Mouse (Mus musculus) mesoderm, embryonic 11.5 days (tissue): ENCODE results near the gene Galnt10.

Source experiments
- DNase-seq: peaks from one replicate; pipeline ENCODE4 v3.0.0-alpha.2; 2012; ENCODE audit warnings: low read depth, low spot score

The Galnt10 gene

DNA sequence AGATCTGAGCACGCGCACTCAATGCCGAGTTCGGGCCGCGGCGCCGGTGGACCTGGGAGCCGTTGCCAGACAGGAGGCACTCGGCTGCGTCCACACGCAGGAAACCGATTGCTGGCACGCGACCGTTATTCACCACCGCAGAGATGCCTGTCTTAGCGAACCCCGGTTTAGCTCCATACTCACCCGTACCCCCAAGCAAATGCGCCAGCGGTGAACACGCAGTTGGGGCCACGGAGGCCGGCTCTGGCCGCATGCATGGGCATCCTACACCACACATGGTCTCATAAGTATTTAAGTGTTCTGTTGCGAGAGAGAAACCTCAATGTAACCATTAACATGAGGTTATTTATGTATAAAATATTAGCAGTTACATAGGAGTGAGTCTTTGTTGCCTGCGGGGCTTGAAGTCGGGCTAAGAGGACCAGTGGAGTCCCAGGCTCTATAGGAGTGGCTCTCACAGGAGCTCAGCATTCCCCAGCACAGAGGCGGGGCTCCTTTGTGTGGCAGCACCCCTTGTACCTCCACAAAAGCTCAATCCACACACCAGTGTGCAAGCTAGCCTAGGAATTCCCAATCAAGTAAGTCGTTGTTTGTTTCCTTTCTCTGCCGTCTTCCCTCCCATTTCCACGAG, 182.8 kb downstream of the Galnt10 start:
- DNase-seq: no peak

DNA sequence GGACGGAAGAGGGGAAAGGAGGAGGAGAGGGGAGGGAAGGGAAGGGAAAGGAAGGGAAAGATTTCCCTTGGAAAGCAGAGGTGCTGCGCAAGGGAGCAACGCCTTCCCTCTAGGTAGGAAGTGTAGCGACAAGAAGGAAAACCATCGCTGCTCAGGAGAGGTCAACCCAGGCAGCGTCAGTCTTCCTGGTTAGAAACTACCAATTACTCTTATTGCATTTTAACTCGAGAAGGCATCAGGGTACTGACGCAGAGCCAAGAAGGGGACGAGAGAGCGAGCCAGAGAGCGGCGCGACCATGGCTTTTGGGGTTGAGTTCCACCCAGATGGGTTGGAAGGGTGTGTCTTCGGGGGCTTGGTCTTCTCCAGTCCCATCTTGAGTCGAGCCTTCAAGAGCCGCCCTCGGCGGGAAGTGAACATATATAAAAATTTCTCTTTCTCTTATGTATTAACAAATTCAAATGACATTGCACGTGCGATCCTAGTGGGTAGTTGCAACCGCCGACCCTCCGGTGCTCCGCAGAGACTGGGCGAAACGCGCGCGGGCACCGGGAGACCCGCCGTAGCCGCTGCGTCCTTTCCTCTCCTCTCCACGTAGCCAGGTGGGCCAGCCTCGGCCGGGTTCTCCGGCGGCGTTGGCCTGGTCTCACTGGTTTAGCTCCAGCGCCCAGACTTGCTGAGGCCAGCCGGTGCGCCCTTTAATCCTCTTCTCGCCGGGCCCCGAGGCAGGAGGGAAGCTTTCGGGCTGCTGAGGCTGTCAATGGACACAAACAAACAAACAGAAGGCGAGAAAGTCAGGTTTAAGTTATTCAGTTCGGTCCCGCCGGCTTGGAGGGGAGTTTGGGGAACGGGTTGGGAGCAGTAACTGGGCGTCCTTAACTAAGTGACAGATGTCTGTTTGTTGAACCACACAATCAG, 184.0 kb downstream of the Galnt10 start:
- DNase-seq: no peak

DNA sequence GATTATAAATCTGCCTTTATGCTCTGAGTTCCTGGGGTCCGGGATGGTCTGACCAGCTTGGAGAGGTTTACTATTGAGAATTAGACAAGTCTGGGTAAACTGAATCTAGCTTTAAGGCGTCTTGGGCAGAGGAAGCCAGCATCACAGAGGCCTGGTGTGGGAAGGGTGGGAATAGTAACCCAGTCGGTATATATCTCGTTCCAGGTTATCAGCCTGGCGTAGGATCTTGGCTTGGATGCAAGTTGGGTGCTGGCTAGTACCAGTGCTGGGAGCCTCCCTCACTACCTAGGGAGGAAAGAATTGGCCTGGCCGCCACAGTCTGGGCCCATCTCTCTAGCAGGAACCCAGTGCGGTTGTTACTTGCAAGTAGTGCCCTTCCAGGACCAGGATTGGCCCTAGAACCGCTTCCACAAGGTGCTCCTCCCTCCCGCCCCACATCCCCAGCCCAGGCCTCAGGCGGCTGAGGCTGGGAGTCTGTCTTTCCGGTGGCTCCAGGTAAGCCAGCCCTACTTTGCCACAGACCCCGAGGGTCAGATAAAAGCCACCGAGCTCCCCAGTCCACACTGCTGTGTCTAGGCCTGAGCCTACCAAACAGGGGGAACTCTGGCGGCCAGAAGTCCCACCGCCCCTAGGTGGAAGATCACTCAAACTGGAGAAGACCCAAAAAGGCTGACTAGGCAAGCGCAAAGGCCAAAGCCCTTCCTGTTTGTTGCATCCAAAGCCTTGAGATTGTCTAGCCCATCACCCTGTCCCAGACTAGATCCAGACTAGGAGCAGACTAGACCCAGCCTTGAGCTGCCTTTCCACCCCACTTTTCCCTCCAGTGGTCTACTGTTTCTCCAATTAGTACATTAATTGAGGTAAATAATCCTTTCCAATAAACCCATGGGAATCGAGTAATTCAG, 184.9 kb downstream of the Galnt10 start:
- no peak for DNase-seq

DNA sequence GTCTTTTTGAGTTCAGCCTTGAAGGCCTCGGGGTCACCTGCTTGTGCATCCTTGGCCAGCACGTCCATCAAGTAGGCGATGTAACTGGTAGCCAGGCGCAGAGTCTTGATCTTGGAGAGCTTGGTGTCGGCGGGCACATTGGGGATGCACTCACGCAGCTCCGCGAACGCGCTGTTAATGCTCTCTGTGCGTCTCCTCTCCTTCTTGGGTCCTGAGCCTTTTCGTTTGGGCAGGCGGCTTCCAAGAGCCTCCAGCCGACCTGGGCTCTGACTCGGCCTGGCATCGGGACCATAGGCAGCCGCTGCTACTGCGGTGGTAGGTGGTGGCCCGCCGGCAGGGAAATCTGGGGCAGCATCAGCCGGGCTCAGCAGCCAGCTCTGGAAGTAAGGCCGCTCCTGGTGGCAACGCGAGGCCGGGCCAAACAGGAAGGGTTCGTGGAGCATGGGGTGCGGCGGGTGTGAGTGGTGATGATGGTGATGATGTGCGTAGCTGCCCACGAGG, 186.1 kb downstream of the Galnt10 start:
- no peak for DNase-seq

DNA sequence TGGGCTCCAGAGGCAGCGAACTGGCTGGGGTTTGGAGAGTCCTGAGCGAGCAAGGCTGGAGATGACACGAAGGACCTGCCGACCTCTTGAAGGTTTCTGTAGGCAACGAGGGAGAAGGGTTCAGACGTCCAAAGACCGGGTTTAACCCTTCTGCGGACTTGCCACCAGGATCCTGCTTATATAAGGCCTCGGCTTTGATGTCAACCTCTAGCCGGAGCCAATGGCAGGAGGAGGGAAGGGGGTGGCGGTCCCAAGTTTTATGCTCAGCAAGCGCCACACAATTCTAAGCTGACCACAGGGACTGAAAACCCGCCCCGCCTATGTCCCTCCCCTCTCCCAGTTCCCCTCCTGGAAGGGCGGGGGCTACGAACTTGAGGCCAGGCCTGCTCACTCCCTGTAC, 186.6 kb downstream of the Galnt10 start:
- DNase-seq: no peak

DNA sequence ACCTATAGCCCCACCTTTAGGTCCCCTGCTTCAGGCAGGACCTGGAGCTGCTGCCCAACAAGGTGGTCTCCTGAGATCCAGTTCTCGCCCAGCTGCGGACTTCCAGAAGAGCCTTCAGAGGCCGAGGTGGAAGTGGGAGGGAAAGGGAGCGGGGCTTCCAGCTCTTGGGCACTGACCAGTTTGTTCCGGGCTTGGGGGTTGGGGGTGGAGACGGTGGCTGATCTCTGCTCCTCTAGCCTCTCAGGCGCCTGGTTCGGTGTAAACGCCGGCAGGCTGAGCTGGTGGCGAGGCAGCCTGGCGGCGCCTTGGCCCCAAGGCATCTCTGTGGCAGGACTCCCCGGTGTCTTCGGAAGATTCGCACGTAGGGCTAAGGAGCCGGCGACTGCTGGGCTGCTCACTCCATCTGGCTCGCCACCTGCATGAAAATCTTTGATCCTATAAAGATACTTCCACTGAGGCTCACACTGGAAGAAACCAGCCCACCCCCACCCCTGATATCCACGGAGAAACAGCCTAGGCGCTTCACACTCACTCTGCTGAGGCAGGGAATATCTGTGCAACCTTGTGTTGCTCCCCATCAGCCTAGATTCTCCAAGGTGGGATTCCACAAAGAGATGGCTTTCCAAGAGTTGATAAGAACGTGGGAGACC, 187.4 kb downstream of the Galnt10 start, which contains the start of gene Hand1:
Gene Hand1, minus strand, starts transcription at position 267 of the 650 bp plus-strand sequence.
- no peak for DNase-seq

DNA sequence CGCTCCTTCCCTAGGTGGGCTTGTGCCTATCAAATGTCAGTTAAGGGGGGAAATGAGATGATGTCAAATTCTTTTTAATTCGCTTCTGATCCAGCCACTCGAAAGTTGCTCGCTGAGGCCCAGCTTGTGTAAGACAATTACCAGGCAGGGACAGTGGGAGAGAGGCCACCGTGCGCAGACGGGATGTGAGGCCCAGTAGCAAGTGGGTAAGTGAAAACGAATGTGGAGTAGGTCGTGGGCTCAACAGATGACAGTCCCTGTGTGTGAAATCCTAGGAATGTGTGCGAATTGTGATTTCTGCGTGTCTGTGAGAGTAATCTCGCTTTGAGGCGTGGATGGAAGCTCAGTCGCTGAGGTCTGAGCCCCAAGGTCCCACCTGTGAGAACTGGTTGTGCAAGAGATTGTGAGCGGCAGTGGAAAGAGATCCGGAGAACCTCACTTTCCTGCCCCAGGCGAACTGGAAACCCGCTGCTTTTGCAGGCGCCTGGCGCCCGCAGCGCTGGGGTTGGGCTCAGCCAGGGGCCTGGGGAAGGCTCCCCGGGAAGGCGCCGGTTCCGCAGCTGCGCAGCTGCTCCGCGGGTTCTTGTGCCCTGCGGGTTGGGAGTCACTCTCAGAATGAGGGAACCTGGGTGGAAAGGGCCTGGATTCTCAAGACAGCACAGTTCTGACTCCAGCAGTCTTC, 188.2 kb downstream of the Galnt10 start:
- DNase-seq: no peak

DNA sequence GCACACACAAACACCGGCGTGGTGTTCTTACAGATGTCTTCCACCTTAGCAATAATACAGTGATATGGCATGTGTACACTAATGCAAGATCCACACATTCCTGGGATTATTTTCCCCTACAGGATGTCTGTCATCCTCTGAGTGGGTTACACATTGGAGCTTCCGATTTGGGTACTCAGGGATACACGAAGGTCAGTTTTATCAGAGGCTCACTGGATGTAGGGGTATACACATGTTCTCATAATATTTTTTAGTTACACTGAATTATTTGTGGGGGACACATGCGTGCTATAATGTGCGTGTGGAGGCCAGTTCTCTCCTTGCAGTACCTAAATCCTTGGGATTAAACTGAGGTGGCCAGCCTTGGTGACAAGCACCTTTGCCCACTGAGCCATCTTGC, 188.8 kb downstream of the Galnt10 start:
- no peak for DNase-seq

DNA sequence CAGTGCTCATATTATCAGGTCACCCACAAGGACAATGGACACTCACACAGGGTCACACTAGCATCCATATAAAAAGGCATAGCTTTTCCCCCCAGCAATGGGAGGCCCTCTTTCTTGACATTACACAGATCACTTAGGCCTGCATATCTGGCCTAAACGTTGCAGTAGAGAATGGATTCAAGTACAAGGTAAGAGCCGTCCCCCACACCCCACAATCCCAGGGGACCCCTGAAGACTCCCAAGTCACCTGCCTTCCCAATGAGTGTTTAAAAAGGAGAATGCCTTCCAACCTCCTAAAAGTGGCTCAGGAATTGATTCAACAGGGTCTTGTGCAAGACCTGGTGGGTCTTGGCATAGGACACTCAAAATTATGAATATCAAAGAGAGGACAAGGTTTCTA, 190.1 kb downstream of the Galnt10 start:
- DNase-seq: no peak

DNA sequence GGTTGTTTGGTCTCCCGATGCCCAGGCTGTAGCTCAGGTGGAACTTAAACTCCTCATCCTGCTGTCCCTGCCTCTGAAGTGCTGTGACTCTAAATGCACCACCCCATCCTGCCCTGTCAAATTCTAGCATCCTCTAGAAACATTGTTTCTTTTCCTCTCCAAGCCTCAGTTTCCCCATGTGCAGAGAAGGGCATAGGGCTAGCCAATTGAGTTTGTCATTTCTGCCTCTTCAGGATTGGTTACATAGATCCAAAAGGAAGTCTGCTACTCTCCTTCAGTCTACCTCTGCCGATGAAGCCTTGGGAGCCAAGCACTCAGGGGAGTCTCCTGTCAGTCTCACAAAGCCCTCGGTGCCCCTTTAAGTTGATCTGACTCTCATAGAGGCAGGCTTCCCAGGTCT, 190.7 kb downstream of the Galnt10 start:
- no peak for DNase-seq

DNA sequence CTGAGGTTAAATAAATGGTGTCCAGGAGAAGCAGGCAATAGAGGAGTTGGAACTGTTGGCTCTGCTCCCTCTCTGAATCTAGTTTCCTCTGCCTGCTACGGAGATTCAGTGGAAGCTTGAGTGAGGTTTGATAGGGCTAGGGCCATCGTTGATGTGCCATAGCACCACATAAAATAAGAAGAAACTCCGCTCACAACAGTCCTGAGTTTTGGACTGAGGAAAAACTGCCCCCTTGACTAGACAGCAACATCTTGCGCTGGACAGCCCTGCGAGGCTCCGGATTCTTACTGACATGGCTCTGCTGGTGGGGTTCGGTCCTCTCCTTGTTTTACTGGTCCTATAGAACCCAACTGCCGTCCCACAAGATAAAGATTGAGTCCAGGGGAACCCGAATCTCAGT, 191.2 kb downstream of the Galnt10 start:
- no peak for DNase-seq
